Mouse (Mus musculus): Measurements from ENCODE around the gene Gm8011.
"Not testable (repeated sequence)": the region's sequence is repeated elsewhere in the genome, so short reads cannot be mapped to it uniquely, and the experiment has no call there.

Gm8011 gene

GRCm38 (mm10) chr14:42463581-42463980, at the start of gene Gm8011:
Gene Gm8011, plus strand, starts transcription at chr14:42463881.
- DNase-seq = not testable (repeated sequence)

- DNase-seq = not testable (repeated sequence)
Measured at GRCm38 (mm10) chr14:42439573-42439972, 24.1 kb upstream of the Gm8011 start, which contains the start of gene Gm8005. Gene Gm8005, minus strand, starts transcription at chr14:42439673.

GRCm38 (mm10) chr14:42502249-42502648, 38.6 kb downstream of the Gm8011 start, which contains the start of gene Gm8020:
Gene Gm8020, minus strand, starts transcription at chr14:42502349.
- DNase-seq = not testable (repeated sequence)
